Mouse (Mus musculus): Measurements from ENCODE around the gene Cd302.

Cd302 gene

DNA sequence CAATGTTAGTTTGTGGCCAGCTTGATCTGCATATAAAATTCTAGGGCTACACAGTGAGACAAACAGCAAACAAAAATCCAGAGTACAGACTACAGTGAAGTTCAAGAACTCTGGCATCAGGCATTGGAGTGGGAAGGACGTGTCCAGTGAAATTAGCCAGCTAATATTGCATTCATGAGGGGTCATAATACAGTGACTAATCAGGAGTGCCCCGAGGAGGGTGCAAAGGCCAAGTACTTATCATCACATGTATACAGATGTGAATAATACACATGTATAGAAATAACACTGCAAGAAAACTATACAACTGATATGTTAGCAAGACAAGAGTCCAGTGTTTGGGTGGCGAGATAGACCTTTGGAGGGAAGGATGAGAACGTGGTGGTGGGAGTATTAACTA, 31.5 kb downstream of the Cd302 start:
- DNase-seq, result no peak

GRCm38 (mm10) chr2:60234506-60234905, 49.8 kb downstream of the Cd302 start:
- no peak for DNase-seq

GRCm38 (mm10) chr2:60233147-60233546, 51.1 kb downstream of the Cd302 start:
- no peak for DNase-seq

GRCm38 (mm10) chr2:60230361-60230760, 53.9 kb downstream of the Cd302 start:
- DNase-seq, result no peak

- no peak for DNase-seq
Measured at GRCm38 (mm10) chr2:60228470-60228869, 55.8 kb downstream of the Cd302 start.

- DNase-seq, result no peak
Measured at GRCm38 (mm10) chr2:60223489-60223888, 60.8 kb downstream of the Cd302 start.

DNA sequence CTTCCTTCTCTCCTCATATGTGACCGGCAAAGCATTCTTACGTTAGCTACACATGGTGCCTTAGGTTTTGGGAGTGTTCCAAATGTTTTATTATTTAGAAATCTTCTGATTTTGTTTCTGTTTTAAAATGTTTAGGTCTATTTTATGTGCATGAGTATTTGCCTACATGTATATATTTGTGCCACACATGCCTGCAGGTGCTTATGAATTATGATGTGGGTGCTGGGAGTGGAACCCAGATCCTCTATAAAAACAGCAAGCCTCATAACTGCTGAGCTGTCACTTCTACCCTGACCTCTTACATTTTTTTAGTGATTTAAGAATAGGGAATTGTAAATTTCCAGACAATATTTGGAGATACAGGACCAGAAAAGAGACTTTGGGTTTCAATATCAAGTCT, 62.3 kb downstream of the Cd302 start:
- no peak for DNase-seq

DNA sequence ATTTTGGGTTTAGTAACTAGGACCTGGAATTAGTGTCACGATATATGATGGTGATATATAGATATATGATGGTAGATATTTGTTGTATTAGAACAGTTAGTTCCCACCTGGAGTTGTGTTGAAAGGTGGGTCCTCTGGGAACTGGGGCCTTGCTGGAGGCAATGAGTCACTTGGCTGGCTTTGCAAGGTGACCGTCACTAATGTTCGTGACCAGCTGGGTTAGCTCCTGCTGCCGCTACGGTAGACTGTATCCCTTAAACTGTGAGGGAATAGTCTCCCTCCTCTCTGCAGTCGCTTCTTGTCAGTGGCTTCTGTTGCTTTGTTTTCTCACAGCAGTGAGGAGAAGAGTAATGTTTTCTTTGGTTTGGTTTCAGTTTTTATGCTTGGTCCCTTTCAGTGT, 63.1 kb downstream of the Cd302 start:
- no peak for DNase-seq

DNA sequence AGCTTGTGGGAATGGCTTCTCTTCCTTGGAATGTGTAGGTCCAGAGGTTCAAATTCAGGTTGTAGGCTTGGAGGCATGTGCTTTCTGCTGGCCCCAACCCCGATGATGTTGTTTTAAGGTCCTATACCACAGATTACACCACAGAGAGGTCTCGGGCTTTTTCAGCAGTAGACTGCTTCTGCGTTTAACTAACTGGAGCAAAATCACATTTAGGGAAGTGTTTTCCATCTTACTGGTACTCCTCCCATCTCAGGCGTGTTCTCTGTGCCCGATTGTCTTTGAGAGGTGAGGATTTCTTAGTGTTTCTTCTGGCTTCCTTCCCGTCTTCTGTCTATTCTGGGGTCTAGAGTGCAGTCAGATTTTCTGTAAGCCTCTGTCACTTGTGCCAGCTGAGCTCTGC, 66.7 kb downstream of the Cd302 start:
- DNase-seq, result no peak

GRCm38 (mm10) chr2:60216547-60217153, 67.6 kb downstream of the Cd302 start:
- no peak for DNase-seq

- DNase-seq, result no peak
Measured at GRCm38 (mm10) chr2:60214683-60215082, 69.6 kb downstream of the Cd302 start.

DNA sequence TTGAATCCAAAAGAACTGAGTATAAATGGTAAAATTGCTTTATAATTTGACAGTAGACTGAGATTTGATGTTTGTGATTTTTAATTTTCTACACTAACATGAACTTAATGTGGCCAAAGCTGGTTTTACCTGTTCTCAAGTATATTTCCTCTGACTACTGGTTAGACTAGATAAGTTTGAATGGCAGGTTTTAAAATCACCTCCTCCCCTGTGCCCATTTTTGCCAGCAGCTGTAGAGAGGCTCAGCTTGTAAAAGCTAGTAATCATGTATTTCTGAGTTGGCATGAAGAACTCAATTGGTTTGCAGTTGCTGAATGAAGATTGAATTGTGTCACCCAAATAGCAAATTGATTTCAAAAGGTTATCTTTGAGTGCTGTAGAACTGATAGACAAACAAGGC, 71.8 kb downstream of the Cd302 start:
- no peak for DNase-seq

DNA sequence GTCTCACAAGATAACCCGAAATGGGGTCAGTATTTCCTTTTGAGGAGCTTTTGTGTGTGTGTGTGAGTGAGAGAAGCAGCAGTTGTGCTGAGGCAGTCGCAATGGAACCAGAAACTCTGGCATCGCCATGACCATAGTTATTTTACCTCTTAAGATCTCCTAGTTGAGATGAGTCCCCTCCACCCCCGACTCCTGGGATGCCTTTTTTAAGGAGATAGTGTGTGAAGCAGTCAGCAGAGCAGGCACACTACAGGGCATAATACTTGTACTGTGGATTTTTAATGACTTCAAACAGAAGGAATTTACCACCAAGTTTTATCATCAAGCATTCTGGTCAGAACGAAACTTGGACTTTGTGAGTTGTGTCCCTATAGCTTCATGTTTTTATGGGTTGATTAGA, 73.5 kb downstream of the Cd302 start:
- DNase-seq, result no peak

DNA sequence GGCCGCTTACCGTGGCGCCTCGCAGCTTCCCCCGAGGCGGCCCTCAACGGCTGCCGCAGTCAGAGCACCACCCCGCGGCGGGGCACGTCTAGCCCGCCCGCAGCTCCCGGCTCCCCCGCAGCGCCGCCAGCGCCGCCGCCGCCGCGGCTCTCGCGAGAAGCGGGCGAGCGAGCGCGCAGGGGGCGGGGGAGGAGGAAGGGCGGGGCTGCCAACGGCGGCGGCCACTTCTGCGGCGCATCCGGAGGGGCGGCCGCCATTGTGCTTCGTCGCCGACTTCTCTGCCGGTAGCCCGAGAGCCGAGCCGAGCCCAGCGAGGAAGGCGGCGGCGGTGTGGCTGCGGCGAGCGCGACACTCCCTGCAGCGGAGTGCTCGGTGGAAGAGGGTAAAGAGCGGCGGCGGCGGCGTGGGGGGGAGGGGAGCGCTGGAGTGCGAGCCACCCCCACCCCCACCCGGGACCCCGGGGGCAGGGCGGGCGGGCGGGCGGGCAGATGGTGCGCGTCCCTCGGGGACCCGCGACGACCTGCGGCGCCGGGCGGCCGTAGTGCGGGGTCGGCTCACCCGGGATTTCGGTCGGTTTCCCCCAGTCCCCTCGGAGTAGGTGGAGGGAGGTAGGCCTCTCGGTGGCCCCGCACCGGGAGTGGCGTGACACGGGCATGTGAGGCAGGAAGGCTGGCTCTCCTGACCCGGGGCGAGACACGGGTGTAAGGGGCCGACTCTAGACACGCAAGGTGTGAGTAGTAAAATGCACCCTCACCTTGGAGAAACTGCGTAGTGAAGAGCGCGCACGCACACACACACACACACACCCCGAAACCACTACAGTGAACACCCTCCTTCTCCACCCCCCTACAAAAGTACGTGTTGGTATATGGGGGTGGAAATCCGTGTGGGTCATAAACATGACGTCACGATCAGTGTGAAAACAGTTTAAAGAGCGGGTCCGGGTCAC, 74.3 kb downstream of the Cd302 start, which contains the start of the genes Baz2b and March7:
TSS of gene Baz2b (minus strand) at position 137 of the 949 bp plus-strand sequence.
TSS of gene March7 (plus strand) at position 185 of the 949 bp plus-strand sequence.
- DNase-seq, result peak; percentile 87

DNA sequence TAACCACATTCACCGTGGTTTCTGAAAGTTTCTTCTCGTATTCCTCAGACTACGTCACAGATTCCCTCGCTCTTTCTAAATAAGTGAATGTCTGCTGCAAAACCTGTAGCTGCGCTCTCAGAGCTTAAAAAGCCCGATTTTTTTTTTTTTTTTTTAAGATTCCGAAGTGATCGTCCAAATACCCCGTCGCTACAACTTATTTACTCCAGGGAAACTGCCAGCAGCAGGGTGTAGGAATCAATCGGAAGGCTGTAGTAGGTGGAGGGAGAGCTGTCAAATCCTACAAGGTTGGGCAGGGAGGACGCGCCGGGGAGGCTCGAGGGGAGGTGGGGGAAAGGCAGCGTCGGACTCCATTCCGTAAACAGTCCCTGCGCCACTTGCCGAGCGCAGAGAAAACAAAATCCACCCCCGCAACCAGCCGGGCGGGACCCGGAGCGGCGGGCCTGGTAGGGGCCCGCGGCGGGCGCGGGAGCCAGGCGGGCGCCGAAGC, 75.1 kb downstream of the Cd302 start:
- peak; percentile 36 for DNase-seq

GRCm38 (mm10) chr2:60205795-60206194, 78.5 kb downstream of the Cd302 start:
- DNase-seq, result no peak

DNA sequence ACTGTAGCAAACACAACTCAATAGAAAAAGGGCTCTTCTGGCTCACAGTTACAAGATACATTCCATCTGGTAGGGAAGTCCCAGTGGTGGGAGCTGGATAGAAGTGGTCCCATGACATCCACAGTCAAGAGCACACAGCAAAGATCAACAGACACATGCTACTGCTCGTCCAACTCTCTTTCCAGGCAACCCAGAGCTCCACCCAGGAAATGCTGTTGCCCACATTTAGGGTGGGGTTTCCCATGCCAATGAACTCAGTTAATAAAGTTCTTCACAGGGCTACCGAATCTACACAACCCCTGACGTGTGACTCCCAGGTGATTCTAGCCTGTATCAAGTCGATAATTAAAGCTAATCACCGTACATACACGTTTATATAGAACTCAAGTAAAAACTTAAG, 80.1 kb downstream of the Cd302 start:
- DNase-seq, result no peak

DNA sequence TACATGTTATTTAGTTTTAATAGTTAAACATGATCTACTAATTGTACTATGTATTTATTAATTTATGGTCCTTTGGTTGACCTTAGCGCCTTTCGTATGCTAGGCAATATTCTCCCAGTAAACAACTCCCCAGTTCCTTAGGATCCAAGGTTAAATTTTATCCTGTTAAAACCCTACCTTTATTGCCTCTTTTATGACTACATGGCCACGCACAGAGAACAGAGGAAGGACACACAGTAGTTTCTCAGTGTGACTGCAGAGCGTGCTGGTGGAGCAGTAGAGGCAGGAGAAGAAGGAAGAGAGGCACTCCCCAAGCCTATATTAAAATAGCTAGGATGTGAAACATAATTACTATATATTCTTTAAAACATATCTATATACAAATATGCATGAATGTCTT, 80.6 kb downstream of the Cd302 start:
- DNase-seq, result no peak

DNA sequence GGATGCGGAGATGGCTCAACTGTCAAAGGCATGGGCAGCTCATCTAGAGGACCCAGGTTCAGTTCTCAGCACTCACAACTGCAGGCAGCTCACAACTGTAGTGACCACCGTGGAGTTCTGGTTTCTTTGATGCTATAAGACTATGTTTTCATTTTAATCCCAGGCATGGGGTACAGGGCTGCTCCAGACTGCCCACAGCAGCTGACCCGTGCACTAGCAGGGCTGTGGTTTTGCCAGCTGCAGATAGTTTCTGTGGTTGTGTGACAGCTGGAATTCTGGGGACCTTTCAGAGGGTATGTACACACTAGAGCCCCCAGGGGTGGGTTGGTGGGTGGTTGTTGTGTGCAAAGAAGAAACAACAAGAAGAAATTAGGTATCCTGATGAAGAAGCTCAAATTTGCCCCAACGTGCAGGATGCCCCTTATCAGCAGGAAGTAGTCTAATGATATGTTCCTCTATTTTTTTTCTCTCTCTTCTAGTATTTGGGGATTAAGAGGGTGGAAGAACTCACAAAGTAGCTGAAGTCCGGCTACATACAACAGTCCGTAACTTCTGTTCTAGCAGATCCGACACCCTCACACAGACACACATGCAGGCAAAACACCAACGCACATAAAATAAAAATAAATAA, 81.3 kb downstream of the Cd302 start:
- DNase-seq, result no peak
